Mouse (Mus musculus) olfactory bulb, adult 2 months (tissue): ENCODE measurements around the gene Dock4.

Source experiments
- CTCF ChIP-seq: fragments of 200-500 bp; IDR thresholded peaks from 2 replicates; pipeline ENCODE4 v1.5.1; 2012; ENCODE audit warnings: low read depth, mild to moderate bottlenecking, low read length, moderate library complexity; ENCODE audit not compliant: insufficient read depth
- POLR2A ChIP-seq: fragments of 200-500 bp; IDR thresholded peaks from 2 replicates; pipeline ENCODE4 v1.6.1; 2012; ENCODE audit warnings: mild to moderate bottlenecking, low read depth, low read length, moderate library complexity; ENCODE audit not compliant: insufficient read depth

- TF ChIP-seq CTCF (no peak), POLR2A (no peak)
Measured at GRCm38 (mm10) chr12:40807916-40808315, 362.2 kb downstream of the Dock4 start.
